Mouse (Mus musculus): Measurements from ENCODE around the gene Gpld1. TPM values are rescaled to one million over a fixed set of nuclear protein-coding genes. Genes with fewer than 3 reads are reported as not detected.

Gpld1 gene
- 0.49 and 0.57 TPM in 2 replicates for polyA plus RNA-seq (2014; fragmentation: Nextera tagmentation; extraction: Ambion mirVana)

- no peak for ATAC-seq (replicated peaks; ENCODE audit: insufficient number of reproducible peaks, low FRiP score, low TSS enrichment, low read depth)
- no peaks in the 10 kb centered on the region for H3K9me3 ChIP-seq (replicated peaks; ENCODE audit: control insufficient read depth, low read length)
- no peak within 1 kb of the TSS for H3K27ac ChIP-seq (replicated peaks; ENCODE audit: low read depth, low read length)
- H3K27me3 ChIP-seq (ENCODE audit: control insufficient read depth, insufficient read depth, low read length) = no peaks in the 10 kb centered on the region; the same call in 1 of the 2 replicates
- H3K36me3 ChIP-seq (replicated peaks; ENCODE audit: control insufficient read depth, insufficient read depth, low read depth, low read length) = no peaks in the 10 kb centered on the region
- H3K9ac ChIP-seq (replicated peaks; ENCODE audit: low read length) = no peak within 1 kb of the TSS
- H3K4me2 ChIP-seq (ENCODE audit: low read depth, low read length) = no peak within 1 kb of the TSS
- WGBS = 59% methylated on average over 17 of the region's 17 CpGs
- no peak within 1 kb of the TSS for H3K4me3 ChIP-seq (ENCODE audit: low read depth, low read length)
- DNase-seq (ENCODE audit: low spot score) = no peak
- no peaks in the 10 kb centered on the region for H3K4me1 ChIP-seq (ENCODE audit: control insufficient read depth, insufficient read depth, low read length)
Measured at GRCm38 (mm10) chr13:24942512-24943282, at the start of gene Gpld1. Gene Gpld1 (plus strand): TSS chr13:24943152.

DNA sequence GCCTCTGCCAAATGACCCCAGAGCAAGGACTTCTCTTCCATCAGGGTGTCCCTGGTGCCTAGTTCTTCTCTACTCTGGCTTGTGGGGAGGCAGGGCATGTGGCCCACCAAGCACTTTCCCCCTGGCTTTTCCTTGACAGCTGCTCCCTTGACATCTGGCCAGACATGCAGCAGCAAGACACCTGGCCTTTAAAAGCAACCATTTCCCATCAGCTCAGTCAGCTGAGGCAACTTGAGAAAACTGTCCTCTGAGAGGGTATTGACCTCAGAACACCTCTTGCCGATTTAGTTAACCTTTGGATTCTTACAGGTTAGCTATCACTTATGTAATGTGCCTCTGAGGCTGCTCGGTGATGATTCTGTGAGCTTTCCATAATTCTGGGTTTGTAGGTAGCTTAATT is 49.1 kb upstream of the Gpld1 start:
- 79% methylated on average over 2 of the region's 2 CpGs for WGBS
- ATAC-seq (replicated peaks; ENCODE audit: insufficient number of reproducible peaks, low FRiP score, low TSS enrichment, low read depth) (no peak), DNase-seq (ENCODE audit: low spot score) (no peak)
- no peak overlapping the region for H3K4me2 ChIP-seq (ENCODE audit: low read depth, low read length)
- no peaks in the 10 kb centered on the region for H3K4me1 ChIP-seq (ENCODE audit: control insufficient read depth, insufficient read depth, low read length)
- H3K27ac ChIP-seq (replicated peaks; ENCODE audit: low read depth, low read length) = no peak overlapping the region
- no peaks in the 10 kb centered on the region for H3K9me3 ChIP-seq (replicated peaks; ENCODE audit: control insufficient read depth, low read length)
- H3K36me3 ChIP-seq (replicated peaks; ENCODE audit: control insufficient read depth, insufficient read depth, low read depth, low read length) = no peaks in the 10 kb centered on the region
- H3K9ac ChIP-seq (replicated peaks; ENCODE audit: low read length) = no peak overlapping the region
- no peak overlapping the region for H3K4me3 ChIP-seq (ENCODE audit: low read depth, low read length)
- no peaks in the 10 kb centered on the region for H3K27me3 ChIP-seq (ENCODE audit: control insufficient read depth, insufficient read depth, low read length)

- Histone ChIP-seq H3K9ac (replicated peaks; ENCODE audit: low read length) (no peak overlapping the region), H3K9me3 (replicated peaks; ENCODE audit: control insufficient read depth, low read length) (no peaks in the 10 kb centered on the region), H3K27me3 (ENCODE audit: control insufficient read depth, insufficient read depth, low read length) (no peaks in the 10 kb centered on the region), H3K36me3 (replicated peaks; ENCODE audit: control insufficient read depth, insufficient read depth, low read depth, low read length) (no peaks in the 10 kb centered on the region), H3K4me2 (ENCODE audit: low read depth, low read length) (no peak overlapping the region), H3K4me3 (ENCODE audit: low read depth, low read length) (no peak overlapping the region), H3K4me1 (ENCODE audit: control insufficient read depth, insufficient read depth, low read length) (no peaks in the 10 kb centered on the region), H3K27ac (replicated peaks; ENCODE audit: low read depth, low read length) (no peak overlapping the region)
- no peak for ATAC-seq (replicated peaks; ENCODE audit: insufficient number of reproducible peaks, low FRiP score, low TSS enrichment, low read depth)
- whole genome bisulfite sequencing = 91% methylated on average over 2 of the region's 2 CpGs
- no peak for DNase-seq (ENCODE audit: low spot score)
Measured at GRCm38 (mm10) chr13:24901916-24902315, 41.0 kb upstream of the Gpld1 start.

GRCm38 (mm10) chr13:24903412-24903811 is 39.5 kb upstream of the Gpld1 start:
- no peak overlapping the region for H3K9ac ChIP-seq (replicated peaks; ENCODE audit: low read length)
- no peaks in the 10 kb centered on the region for H3K36me3 ChIP-seq (replicated peaks; ENCODE audit: control insufficient read depth, insufficient read depth, low read depth, low read length)
- DNase-seq (ENCODE audit: low spot score) = no peak

GRCm38 (mm10) chr13:24905422-24905821 is 37.5 kb upstream of the Gpld1 start:
- 92% methylated on average over 12 of the region's 12 CpGs for WGBS
- H3K4me1 ChIP-seq (ENCODE audit: control insufficient read depth, insufficient read depth, low read length) = no peaks in the 10 kb centered on the region
- no peak overlapping the region for H3K4me2 ChIP-seq (ENCODE audit: low read depth, low read length)
- ATAC-seq (replicated peaks; ENCODE audit: insufficient number of reproducible peaks, low FRiP score, low TSS enrichment, low read depth) = no peak
- no peaks in the 10 kb centered on the region for H3K36me3 ChIP-seq (replicated peaks; ENCODE audit: control insufficient read depth, insufficient read depth, low read depth, low read length)
- no peaks in the 10 kb centered on the region for H3K9me3 ChIP-seq (replicated peaks; ENCODE audit: control insufficient read depth, low read length)
- no peak overlapping the region for H3K9ac ChIP-seq (replicated peaks; ENCODE audit: low read length)
- H3K4me3 ChIP-seq (ENCODE audit: low read depth, low read length) = no peak overlapping the region
- H3K27me3 ChIP-seq (ENCODE audit: control insufficient read depth, insufficient read depth, low read length) = no peaks in the 10 kb centered on the region
- no peak for DNase-seq (ENCODE audit: low spot score)
- no peak overlapping the region for H3K27ac ChIP-seq (replicated peaks; ENCODE audit: low read depth, low read length)

More at GRCm38 (mm10) chr13:24903412-24903811, 39.5 kb upstream of the Gpld1 start:
- Histone ChIP-seq H3K4me2 (ENCODE audit: low read depth, low read length) (no peak overlapping the region), H3K27ac (replicated peaks; ENCODE audit: low read depth, low read length) (no peak overlapping the region), H3K4me1 (ENCODE audit: control insufficient read depth, insufficient read depth, low read length) (no peaks in the 10 kb centered on the region), H3K9me3 (replicated peaks; ENCODE audit: control insufficient read depth, low read length) (no peaks in the 10 kb centered on the region), H3K27me3 (ENCODE audit: control insufficient read depth, insufficient read depth, low read length) (no peaks in the 10 kb centered on the region), H3K4me3 (ENCODE audit: low read depth, low read length) (no peak overlapping the region)
- no peak for ATAC-seq (replicated peaks; ENCODE audit: insufficient number of reproducible peaks, low FRiP score, low TSS enrichment, low read depth)
- WGBS = 82% methylated on average over 6 of the region's 6 CpGs

- Histone ChIP-seq H3K9me3 (replicated peaks; ENCODE audit: control insufficient read depth, low read length) (no peaks in the 10 kb centered on the region), H3K9ac (replicated peaks; ENCODE audit: low read length) (no peak overlapping the region), H3K4me1 (ENCODE audit: control insufficient read depth, insufficient read depth, low read length) (no peaks in the 10 kb centered on the region), H3K27me3 (ENCODE audit: control insufficient read depth, insufficient read depth, low read length) (no peaks in the 10 kb centered on the region), H3K4me3 (ENCODE audit: low read depth, low read length) (no peak overlapping the region), H3K4me2 (ENCODE audit: low read depth, low read length) (no peak overlapping the region), H3K36me3 (replicated peaks; ENCODE audit: control insufficient read depth, insufficient read depth, low read depth, low read length) (no peaks in the 10 kb centered on the region), H3K27ac (replicated peaks; ENCODE audit: low read depth, low read length) (no peak overlapping the region)
- ATAC-seq (replicated peaks; ENCODE audit: insufficient number of reproducible peaks, low FRiP score, low TSS enrichment, low read depth) (no peak), DNase-seq (ENCODE audit: low spot score) (no peak)
- 79% methylated on average over 11 of the region's 11 CpGs for WGBS
Measured at GRCm38 (mm10) chr13:24906831-24907570, 36.0 kb upstream of the Gpld1 start.

- no peak overlapping the region for H3K4me3 ChIP-seq (ENCODE audit: low read depth, low read length)
- H3K36me3 ChIP-seq (replicated peaks; ENCODE audit: control insufficient read depth, insufficient read depth, low read depth, low read length) = no peaks in the 10 kb centered on the region
- DNase-seq (ENCODE audit: low spot score) (no peak), ATAC-seq (replicated peaks; ENCODE audit: insufficient number of reproducible peaks, low FRiP score, low TSS enrichment, low read depth) (no peak)
- H3K4me1 ChIP-seq (ENCODE audit: control insufficient read depth, insufficient read depth, low read length) = no peaks in the 10 kb centered on the region
- no peak overlapping the region for H3K4me2 ChIP-seq (ENCODE audit: low read depth, low read length)
- 97% methylated on average over 1 of the region's 1 CpGs for WGBS
- H3K27me3 ChIP-seq (ENCODE audit: control insufficient read depth, insufficient read depth, low read length) = no peaks in the 10 kb centered on the region
- H3K27ac ChIP-seq (replicated peaks; ENCODE audit: low read depth, low read length) = no peak overlapping the region
- H3K9ac ChIP-seq (replicated peaks; ENCODE audit: low read length) = no peak overlapping the region
- H3K9me3 ChIP-seq (replicated peaks; ENCODE audit: control insufficient read depth, low read length) = no peaks in the 10 kb centered on the region
Measured at GRCm38 (mm10) chr13:24909112-24909511, 33.8 kb upstream of the Gpld1 start.

DNA sequence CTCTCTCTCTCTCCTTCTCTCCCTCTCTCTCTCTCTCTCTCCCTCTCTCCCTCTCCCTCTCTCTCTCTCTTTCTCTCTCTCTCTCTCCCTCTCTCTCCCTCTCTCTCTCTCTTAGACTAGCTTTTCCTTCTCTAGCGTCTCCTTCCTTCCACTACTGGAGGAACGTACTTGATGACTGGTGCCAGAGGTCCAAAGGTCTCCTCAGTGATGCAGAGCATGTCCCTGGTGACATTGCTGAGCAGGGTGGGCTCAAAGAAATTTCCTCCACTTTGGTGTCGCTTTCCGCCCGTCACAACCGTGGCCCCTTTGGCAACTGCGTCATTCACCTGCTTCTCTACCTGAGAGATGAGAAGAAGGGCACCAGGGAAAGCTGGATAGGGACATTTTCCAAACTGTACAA is 29.4 kb upstream of the Gpld1 start:
- Histone ChIP-seq H3K4me2 (ENCODE audit: low read depth, low read length) (no peak overlapping the region), H3K27me3 (ENCODE audit: control insufficient read depth, insufficient read depth, low read length) (no peaks in the 10 kb centered on the region), H3K27ac (replicated peaks; ENCODE audit: low read depth, low read length) (no peak overlapping the region), H3K36me3 (replicated peaks; ENCODE audit: control insufficient read depth, insufficient read depth, low read depth, low read length) (no peaks in the 10 kb centered on the region), H3K4me3 (ENCODE audit: low read depth, low read length) (no peak overlapping the region), H3K9ac (replicated peaks; ENCODE audit: low read length) (no peak overlapping the region), H3K9me3 (replicated peaks; ENCODE audit: control insufficient read depth, low read length) (no peaks in the 10 kb centered on the region), H3K4me1 (ENCODE audit: control insufficient read depth, insufficient read depth, low read length) (no peaks in the 10 kb centered on the region)
- 87% methylated on average over 7 of the region's 7 CpGs for WGBS
- ATAC-seq (replicated peaks; ENCODE audit: insufficient number of reproducible peaks, low FRiP score, low TSS enrichment, low read depth) (no peak), DNase-seq (ENCODE audit: low spot score) (no peak)

Measured in embryonic facial prominence, embryonic 11.5 days (tissue).